Mouse (Mus musculus) erythroblast, embryonic 14.5 days (primary cell): ENCODE data around the gene Hist1h2ab.

ENCODE experiments used
- GATA1 ChIP-seq: IDR thresholded peaks from 2 replicates; pipeline ENCODE4 v1.6.1; 2012; ENCODE audit warnings: low read length, inconsistent platforms, mixed read lengths
- TAL1 ChIP-seq: IDR thresholded peaks from 3 replicates; pipeline ENCODE4 v1.6.1; 2012; ENCODE audit warnings: low read length, inconsistent platforms, mixed read lengths

DNA sequence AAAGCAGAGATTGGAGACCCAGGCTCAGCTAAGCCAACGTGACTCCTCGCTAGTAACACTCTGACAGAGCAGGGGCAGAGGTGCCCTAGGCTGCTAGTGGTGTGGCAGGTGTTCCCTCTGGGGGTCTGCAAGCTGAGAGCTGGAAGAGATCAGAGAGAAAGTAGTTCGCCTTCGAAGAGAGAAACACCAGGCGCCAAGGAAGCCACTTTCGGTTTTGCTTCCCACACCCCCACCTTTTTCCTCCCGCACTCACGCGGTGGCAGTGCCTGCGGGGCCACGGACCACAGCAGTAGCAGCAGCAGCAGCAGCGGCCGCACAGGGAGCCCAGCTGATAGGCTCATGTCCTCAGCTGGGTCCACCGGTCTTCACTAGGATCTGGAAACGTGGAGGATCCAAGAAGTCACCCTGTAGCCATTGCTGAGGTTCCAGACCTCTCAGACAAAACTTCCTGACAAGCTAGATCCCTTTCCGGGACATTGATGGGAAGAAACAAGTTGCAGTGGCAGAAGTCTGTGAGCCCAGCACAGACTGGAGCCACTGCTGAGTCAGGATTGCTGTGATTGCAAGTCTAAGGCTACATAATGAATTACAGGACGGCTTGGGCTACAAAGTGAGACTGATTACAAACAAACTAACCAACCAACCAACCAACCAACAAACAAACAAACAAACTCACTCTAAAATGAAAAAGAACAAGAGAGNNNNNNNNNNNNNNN is 40.4 kb upstream of the Hist1h2ab start, which contains the start of gene Hfe:
- no peak for TF ChIP-seq TAL1
- no peak for TF ChIP-seq GATA1
